Mouse (Mus musculus) colon, adult 2 months (tissue): ENCODE results near the gene Aoc2. TPM values are rescaled to one million over a fixed set of nuclear protein-coding genes. Genes with fewer than 3 reads are reported as not detected.

Source experiments
- polyA plus RNA-seq: library from polyadenylated mRNA; depleted of rRNA; stranded (reverse); fragments of >200 nt; gene quantifications from 2 replicates; pipeline ENCODE4 v1.2.3, GENCODE M21; 2012; rRNA removed

Gene Aoc2
- polyA plus RNA-seq = 5.0 and 5.5 TPM in 2 replicates

DNA sequence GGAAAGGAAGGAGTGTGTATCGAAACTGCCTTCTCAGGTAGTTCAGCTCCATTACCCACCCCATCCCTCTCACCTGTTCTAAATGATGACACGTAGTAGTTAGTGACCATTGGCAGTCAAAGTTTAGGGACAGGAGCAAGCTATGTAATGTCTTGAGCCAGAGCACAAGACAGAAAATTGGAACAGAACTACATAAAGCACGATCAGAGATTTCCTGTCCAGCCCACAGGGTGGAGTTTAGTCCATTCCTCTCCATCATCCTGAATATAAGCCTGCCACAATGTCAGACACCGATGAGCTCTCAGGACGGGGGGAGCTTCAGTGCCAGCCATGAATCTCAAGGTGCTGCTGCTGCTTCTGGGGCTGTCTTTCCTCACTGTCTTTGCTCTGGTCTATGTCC lies at the start of gene Aoc2:
Gene Aoc2 (plus strand): TSS at position 301 of the 400 bp plus-strand sequence.

GRCm38 (mm10) chr11:101278223-101279192 lies 46.4 kb upstream of the Aoc2 start, which contains the start of the genes Cntd1 and Coa3:
TSS of gene Cntd1 (plus strand) at chr11:101279012.
TSS of gene Coa3 (minus strand) at chr11:101279114.

DNA sequence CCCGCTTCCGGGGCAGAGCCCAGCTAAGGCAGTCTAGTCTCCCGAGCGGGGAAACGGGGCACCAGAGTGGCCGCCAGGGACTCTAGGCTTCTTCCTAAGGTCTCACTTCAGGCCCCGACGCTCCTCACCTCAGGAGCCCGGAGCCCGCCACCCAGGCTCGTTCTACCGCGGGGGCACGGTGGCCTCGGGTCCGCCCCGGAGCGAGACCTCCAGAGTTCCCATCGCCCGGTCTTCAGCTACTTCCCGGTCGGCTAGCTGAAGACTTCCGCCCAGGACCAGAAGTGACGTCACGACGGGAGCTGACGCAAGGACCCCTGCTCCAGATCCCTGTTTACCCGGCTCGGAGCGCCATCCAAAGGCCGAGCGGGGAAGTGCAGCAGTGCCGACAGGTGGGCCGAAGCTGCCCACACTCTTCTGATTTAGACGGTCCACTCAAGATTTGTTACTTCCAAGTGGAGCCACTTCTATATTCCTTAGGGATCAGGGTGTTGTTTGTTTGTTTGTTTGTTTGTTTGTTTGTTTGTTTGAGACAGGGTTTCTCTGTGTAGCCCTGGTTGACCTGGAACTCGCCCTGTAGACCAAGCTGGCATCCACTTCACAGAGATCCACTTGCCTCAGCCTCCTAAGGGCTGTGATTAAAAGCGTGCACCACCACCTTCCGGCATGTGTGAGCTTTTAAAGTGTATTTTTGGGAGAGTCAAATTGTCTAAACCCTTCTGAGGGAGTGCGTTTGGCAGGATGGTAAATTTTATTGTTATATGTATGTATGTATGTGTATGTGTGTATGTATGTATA lies 22.7 kb upstream of the Aoc2 start, which contains the start of gene Becn1:
Gene Becn1 (minus strand): TSS at position 283 of the 795 bp plus-strand sequence.

DNA sequence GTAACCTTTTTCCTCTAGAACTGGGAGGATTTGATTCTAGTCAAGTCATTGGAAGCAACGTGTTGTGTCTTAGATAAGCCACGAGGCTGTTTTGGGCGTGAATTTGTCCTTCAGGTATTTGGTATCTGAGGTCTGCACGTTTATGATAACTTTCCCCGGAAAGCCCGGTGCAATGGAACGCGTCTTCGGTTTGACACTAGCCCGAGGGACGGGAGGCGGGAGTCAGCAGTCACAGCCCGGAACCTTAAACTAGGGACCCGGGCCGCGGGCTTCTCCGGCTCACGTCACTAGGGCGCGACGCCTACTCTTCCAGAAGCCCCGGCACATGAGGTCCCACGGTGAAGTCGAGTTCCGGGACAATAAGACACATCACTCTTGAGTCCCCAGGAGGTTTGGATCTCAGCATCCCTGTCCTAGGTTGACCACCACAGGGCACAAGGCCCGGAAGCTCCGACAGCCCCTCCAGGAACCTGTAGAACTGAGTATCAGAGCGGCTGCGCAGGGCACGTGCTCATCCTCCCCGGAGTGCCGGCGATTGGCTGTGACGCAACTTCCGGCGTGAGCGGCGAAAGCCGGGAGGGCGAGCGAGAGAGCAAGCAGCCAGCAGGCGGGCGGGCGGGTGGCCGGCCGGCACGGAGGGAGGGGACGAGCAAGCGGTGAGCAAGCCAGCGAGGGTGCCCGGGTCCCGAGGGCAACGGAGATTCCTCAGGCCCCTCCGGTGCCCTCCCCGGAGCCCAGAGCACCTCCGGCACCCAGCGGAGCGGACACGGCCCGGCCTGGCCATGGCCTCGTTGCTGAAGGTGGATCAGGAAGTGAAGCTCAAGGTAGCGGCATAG lies 9.0 kb upstream of the Aoc2 start, which contains the start of gene Psme3:
Gene Psme3 (plus strand): TSS at position 549 of the 836 bp plus-strand sequence.

GRCm38 (mm10) chr11:101330371-101330924 lies 5.6 kb downstream of the Aoc2 start, which contains the start of gene Aoc3:
TSS of gene Aoc3 (plus strand) at chr11:101330605.

GRCm38 (mm10) chr11:101367326-101367935 lies 42.6 kb downstream of the Aoc2 start, which contains the start of gene G6pc:
TSS of gene G6pc (plus strand) at chr11:101367561.

Other genes starting within 250 kb of the Aoc2 start
- gene Hsd17b1, start 246.7 kb upstream of the Aoc2 start, polyA plus RNA-seq = 0.41 and 0.91 TPM in 2 replicates
- gene Coasy, start 242.5 kb upstream of the Aoc2 start, polyA plus RNA-seq = 47.4 and 55.8 TPM in 2 replicates
- gene Mlx, start 237.8 kb upstream of the Aoc2 start, polyA plus RNA-seq = 80.5 and 109 TPM in 2 replicates
- 1.1 and 1.2 TPM in 2 replicates for gene Psmc3ip, start 229.6 kb upstream of the Aoc2 start, polyA plus RNA-seq
- 67.8 and 73.7 TPM in 2 replicates for gene Retreg3, start 205.2 kb upstream of the Aoc2 start, polyA plus RNA-seq
- gene Tubg1, start 205.1 kb upstream of the Aoc2 start, polyA plus RNA-seq = 12.8 and 14.3 TPM in 2 replicates
- 3.8 and 4.6 TPM in 2 replicates for gene Tubg2, start 169.2 kb upstream of the Aoc2 start, polyA plus RNA-seq
- gene Cntnap1, start 154.5 kb upstream of the Aoc2 start, polyA plus RNA-seq = 8.2 and 8.3 TPM in 2 replicates
- 47.1 and 53.0 TPM in 2 replicates for gene Plekhh3, start 153.7 kb upstream of the Aoc2 start, polyA plus RNA-seq
- 8.8 and 15.4 TPM in 2 replicates for gene Ccr10, start 149.6 kb upstream of the Aoc2 start, polyA plus RNA-seq
- gene Ezh1, start 98.6 kb upstream of the Aoc2 start, polyA plus RNA-seq = 32.4 and 34.9 TPM in 2 replicates
- 35.2 and 41.7 TPM in 2 replicates for gene Ramp2, start 79.0 kb upstream of the Aoc2 start, polyA plus RNA-seq
- 115 and 129 TPM in 2 replicates for gene Vps25, start 71.4 kb upstream of the Aoc2 start, polyA plus RNA-seq
- 22.2 and 23.9 TPM in 2 replicates for gene Wnk4, start 64.5 kb upstream of the Aoc2 start, polyA plus RNA-seq
- 0.54 and 0.91 TPM in 2 replicates for gene Cntd1, start 46.1 kb upstream of the Aoc2 start, polyA plus RNA-seq
- gene Coa3, start 45.9 kb upstream of the Aoc2 start, polyA plus RNA-seq = 727 and 839 TPM in 2 replicates
- gene Becn1, start 22.8 kb upstream of the Aoc2 start, polyA plus RNA-seq = 101 and 135 TPM in 2 replicates
- 31.2 and 34.3 TPM in 2 replicates for gene Psme3, start 8.8 kb upstream of the Aoc2 start, polyA plus RNA-seq
- gene Aoc3, start 5.5 kb downstream of the Aoc2 start, polyA plus RNA-seq = 22.5 and 22.8 TPM in 2 replicates
- not detected in 2 replicates for gene G6pc, start 42.5 kb downstream of the Aoc2 start, polyA plus RNA-seq
- 15.9 and 18.9 TPM in 2 replicates for gene Aarsd1, start 92.6 kb downstream of the Aoc2 start, polyA plus RNA-seq
- 0.09 and 0.55 TPM in 2 replicates for gene Gm27029, start 99.7 kb downstream of the Aoc2 start, polyA plus RNA-seq
- gene Rundc1, start 100.0 kb downstream of the Aoc2 start, polyA plus RNA-seq = 25.0 and 27.2 TPM in 2 replicates
- 4.5 TPM in 2 replicates for gene Ptges3l, start 100.3 kb downstream of the Aoc2 start, polyA plus RNA-seq
- 403 and 499 TPM in 2 replicates for gene Rpl27, start 117.2 kb downstream of the Aoc2 start, polyA plus RNA-seq
- 30.8 and 40.3 TPM in 2 replicates for gene Ifi35, start 123.3 kb downstream of the Aoc2 start, polyA plus RNA-seq
- 9.7 and 11.0 TPM in 2 replicates for gene Rnd2, start 139.9 kb downstream of the Aoc2 start, polyA plus RNA-seq
- gene Vat1, start 141.2 kb downstream of the Aoc2 start, polyA plus RNA-seq = 121 and 128 TPM in 2 replicates
- gene Brca1, start 226.9 kb downstream of the Aoc2 start, polyA plus RNA-seq = 0.79 and 0.83 TPM in 2 replicates
- gene Nbr1, start 227.1 kb downstream of the Aoc2 start, polyA plus RNA-seq = 121 and 137 TPM in 2 replicates